Mouse (Mus musculus) C2C12 (cell line): Measurements from ENCODE around the gene Pfkfb3. TPM values are rescaled to one million over a fixed set of nuclear protein-coding genes. Genes with fewer than 3 reads are reported as not detected.

Experiments used
- H3K27me3 ChIP-seq: one replicate; pipeline ENCODE4 v1.6.1; 2011; ENCODE audit not compliant: control insufficient read depth, insufficient read depth, insufficient read length
- H3K36me3 ChIP-seq: one replicate; pipeline ENCODE4 v1.6.1; 2011; ENCODE audit not compliant: control insufficient read depth, insufficient read depth
- H3K4me3 ChIP-seq: one replicate; pipeline ENCODE4 v1.5.1; 2011; ENCODE audit warnings: mild to moderate bottlenecking, control low read depth; ENCODE audit not compliant: poor library complexity, insufficient read depth, severe bottlenecking
- H3K79me2 ChIP-seq: one replicate; pipeline ENCODE4 v1.6.1; 2011; ENCODE audit not compliant: control insufficient read depth, insufficient read depth
- H3K79me3 ChIP-seq: one replicate; pipeline ENCODE4 v1.6.1; 2011; ENCODE audit warnings: low read depth, control low read depth
- H3ac ChIP-seq: one replicate; pipeline ENCODE3; 2011; ENCODE audit warnings: low read depth; ENCODE audit not compliant: control insufficient read depth, insufficient read length
- CEBPB ChIP-seq: IDR thresholded peaks from one replicate; pipeline ENCODE4 v1.6.1; 2011; ENCODE audit warnings: low read depth, mild to moderate bottlenecking, control low read depth, moderate library complexity
- CTCF ChIP-seq: IDR thresholded peaks from one replicate; pipeline ENCODE4 v1.5.1; 2011; ENCODE audit not compliant: control insufficient read depth, insufficient read depth, insufficient read length
- FOSL1 ChIP-seq: IDR thresholded peaks from one replicate; pipeline ENCODE4 v1.8.0; 2011; ENCODE audit warnings: mild to moderate bottlenecking, low read length; ENCODE audit not compliant: poor library complexity, insufficient read depth, severe bottlenecking
- MAX ChIP-seq: IDR thresholded peaks from one replicate; pipeline ENCODE4 v1.6.1; 2011; ENCODE audit warnings: mild to moderate bottlenecking, control low read depth
- MYOD1 ChIP-seq: IDR thresholded peaks from one replicate; pipeline ENCODE4 v1.6.1; 2011; ENCODE audit warnings: low read depth; ENCODE audit not compliant: control insufficient read depth, insufficient read length
- MYOG ChIP-seq: IDR thresholded peaks from one replicate; pipeline ENCODE4 v1.6.1; 2011; ENCODE audit not compliant: control insufficient read depth, insufficient read length; ENCODE audit errors: extremely low read depth
- USF1 ChIP-seq: IDR thresholded peaks from one replicate; pipeline ENCODE4 v1.6.1; 2011; ENCODE audit warnings: low read depth, mild to moderate bottlenecking, control low read depth, moderate library complexity
- polyA plus RNA-seq: library from polyadenylated mRNA; unstranded; fragments of >200 nt; fragmentation: generic; extraction: Trizol; gene quantifications from one replicate; pipeline ENCODE4 v1.2.1, GENCODE M21; 2012; ENCODE audit warnings: missing spikeins

The Pfkfb3 gene
- polyA plus RNA-seq, 1 experiment = 4.2 TPM

DNA sequence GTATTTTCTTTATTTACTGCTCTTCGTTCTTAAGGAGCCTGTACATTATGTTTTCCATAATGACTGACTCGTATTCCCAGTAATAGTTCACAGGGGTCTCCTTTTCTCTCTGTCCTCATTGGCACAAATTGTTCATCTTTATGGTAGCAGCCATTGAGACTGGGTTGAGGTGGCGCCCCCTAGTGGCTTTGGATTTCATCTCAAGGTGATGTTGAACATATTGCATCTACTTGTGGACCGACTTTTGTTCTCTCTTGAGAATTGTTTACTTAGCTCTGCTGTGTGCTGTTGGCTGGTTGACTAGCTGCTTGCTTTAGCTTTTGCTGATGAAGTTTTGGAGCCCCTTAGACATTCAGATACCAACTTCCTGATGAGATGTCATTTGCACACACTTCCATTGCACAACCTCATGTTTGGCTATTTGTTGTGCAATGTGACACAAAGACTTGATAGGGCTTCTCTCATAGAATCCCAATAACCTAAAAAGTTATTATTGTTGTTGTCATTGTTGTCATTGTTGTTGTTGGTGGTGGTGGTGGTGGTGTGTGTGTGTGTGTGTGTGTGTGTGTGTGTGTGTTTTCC lies 14.0 kb upstream of the Pfkfb3 start:
- TF ChIP-seq FOSL1 (no peak), MYOG (no peak), CTCF (no peak), CEBPB (no peak), MYOD1 (no peak), MAX (no peak), USF1 (no peak)
- peaks cover 3% of the 10 kb centered on the region for H3K27me3 ChIP-seq
- no peak overlapping the region for H3ac ChIP-seq

GRCm38 (mm10) chr2:11566898-11567297 lies 13.0 kb upstream of the Pfkfb3 start:
- Histone ChIP-seq H3ac (no peak overlapping the region), H3K79me3 (no peaks in the 10 kb centered on the region), H3K27me3 (peaks cover 3% of the 10 kb centered on the region), H3K79me2 (no peaks in the 10 kb centered on the region), H3K4me3 (no peak overlapping the region), H3K36me3 (no peaks in the 10 kb centered on the region)
- no peak for TF ChIP-seq MYOD1
- TF ChIP-seq USF1 = no peak
- no peak for TF ChIP-seq MYOG
- TF ChIP-seq MAX = no peak
- TF ChIP-seq CEBPB = no peak
- no peak for TF ChIP-seq CTCF
- TF ChIP-seq FOSL1 = no peak

More for the DNA sequence above, 14.0 kb upstream of the Pfkfb3 start:
- no peak overlapping the region for H3K4me3 ChIP-seq
- H3K79me2 ChIP-seq = no peaks in the 10 kb centered on the region
- no peaks in the 10 kb centered on the region for H3K36me3 ChIP-seq
- H3K79me3 ChIP-seq = no peaks in the 10 kb centered on the region

- Histone ChIP-seq H3ac (no peak overlapping the region), H3K79me3 (no peaks in the 10 kb centered on the region), H3K79me2 (no peaks in the 10 kb centered on the region), H3K4me3 (no peak overlapping the region), H3K36me3 (no peaks in the 10 kb centered on the region), H3K27me3 (peaks cover 3% of the 10 kb centered on the region)
- TF ChIP-seq MAX = no peak
- TF ChIP-seq CEBPB = no peak
- TF ChIP-seq MYOD1 = no peak
- no peak for TF ChIP-seq CTCF
- TF ChIP-seq FOSL1 = no peak
- no peak for TF ChIP-seq USF1
- no peak for TF ChIP-seq MYOG
These were observed 12.4 kb upstream of the Pfkfb3 start for GRCm38 (mm10) chr2:11566241-11566640.

- Histone ChIP-seq H3ac (no peak overlapping the region), H3K79me3 (no peaks in the 10 kb centered on the region), H3K79me2 (no peaks in the 10 kb centered on the region), H3K4me3 (no peak overlapping the region), H3K36me3 (no peaks in the 10 kb centered on the region), H3K27me3 (peaks cover 3% of the 10 kb centered on the region)
- TF ChIP-seq USF1 (no peak), MYOG (no peak), CTCF (no peak), CEBPB (no peak), FOSL1 (no peak), MYOD1 (no peak), MAX (no peak)
These were observed 10.9 kb upstream of the Pfkfb3 start for GRCm38 (mm10) chr2:11564768-11565167.

DNA sequence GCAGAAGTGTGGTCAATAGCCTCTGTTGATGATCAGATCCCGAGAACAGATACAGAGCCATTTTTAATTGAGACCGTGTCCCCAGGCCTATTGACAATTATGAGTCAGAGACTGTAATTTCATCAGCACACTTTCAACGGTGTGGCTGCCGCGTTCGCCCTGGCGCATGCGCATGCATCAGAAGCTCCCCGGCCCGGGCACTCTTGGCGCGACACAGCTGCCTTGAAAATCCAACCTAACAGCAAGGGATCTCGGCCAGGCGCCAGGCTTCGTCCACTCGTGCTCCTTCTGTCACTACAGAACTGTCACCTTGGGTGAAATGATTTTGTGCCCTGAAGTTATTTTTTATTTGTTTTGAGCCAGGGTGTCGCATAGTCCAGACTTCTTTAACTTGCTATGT lies 9.4 kb upstream of the Pfkfb3 start:
- no peak for TF ChIP-seq MAX
- no peak for TF ChIP-seq MYOG
- TF ChIP-seq MYOD1 = no peak
- TF ChIP-seq CEBPB = no peak
- no peak for TF ChIP-seq USF1
- no peak for TF ChIP-seq FOSL1
- no peak for TF ChIP-seq CTCF
- no peaks in the 10 kb centered on the region for H3K36me3 ChIP-seq
- no peak overlapping the region for H3K4me3 ChIP-seq
- H3ac ChIP-seq = no peak overlapping the region
- no peaks in the 10 kb centered on the region for H3K79me2 ChIP-seq
- H3K27me3 ChIP-seq = peaks cover 3% of the 10 kb centered on the region
- H3K79me3 ChIP-seq = no peaks in the 10 kb centered on the region

- Histone ChIP-seq H3K79me3 (no peaks in the 10 kb centered on the region), H3ac (no peak overlapping the region), H3K27me3 (no peaks in the 10 kb centered on the region), H3K4me3 (no peak overlapping the region), H3K36me3 (no peaks in the 10 kb centered on the region), H3K79me2 (no peaks in the 10 kb centered on the region)
- TF ChIP-seq CEBPB (no peak), USF1 (no peak), CTCF (no peak), FOSL1 (no peak), MYOD1 (no peak), MAX (no peak), MYOG (no peak)
These were observed 4.8 kb upstream of the Pfkfb3 start for GRCm38 (mm10) chr2:11558654-11559053.
